Mouse (Mus musculus) activated CD4-positive, CD25-positive, alpha-beta regulatory T cell, adult 9 weeks (primary cell): Measurements from ENCODE around the gene Ptprk. TPM values are rescaled to one million over a fixed set of nuclear protein-coding genes. Genes with fewer than 3 reads are reported as not detected.

Source experiments
- polyA plus RNA-seq: library from polyadenylated mRNA; unstranded; fragments of 100-300 nt; shearing (Covaris generic); gene quantifications from one replicate; pipeline ENCODE4 v1.2.1, GENCODE M21; 2017

Ptprk gene
- polyA plus RNA-seq, result 0.20 TPM

DNA sequence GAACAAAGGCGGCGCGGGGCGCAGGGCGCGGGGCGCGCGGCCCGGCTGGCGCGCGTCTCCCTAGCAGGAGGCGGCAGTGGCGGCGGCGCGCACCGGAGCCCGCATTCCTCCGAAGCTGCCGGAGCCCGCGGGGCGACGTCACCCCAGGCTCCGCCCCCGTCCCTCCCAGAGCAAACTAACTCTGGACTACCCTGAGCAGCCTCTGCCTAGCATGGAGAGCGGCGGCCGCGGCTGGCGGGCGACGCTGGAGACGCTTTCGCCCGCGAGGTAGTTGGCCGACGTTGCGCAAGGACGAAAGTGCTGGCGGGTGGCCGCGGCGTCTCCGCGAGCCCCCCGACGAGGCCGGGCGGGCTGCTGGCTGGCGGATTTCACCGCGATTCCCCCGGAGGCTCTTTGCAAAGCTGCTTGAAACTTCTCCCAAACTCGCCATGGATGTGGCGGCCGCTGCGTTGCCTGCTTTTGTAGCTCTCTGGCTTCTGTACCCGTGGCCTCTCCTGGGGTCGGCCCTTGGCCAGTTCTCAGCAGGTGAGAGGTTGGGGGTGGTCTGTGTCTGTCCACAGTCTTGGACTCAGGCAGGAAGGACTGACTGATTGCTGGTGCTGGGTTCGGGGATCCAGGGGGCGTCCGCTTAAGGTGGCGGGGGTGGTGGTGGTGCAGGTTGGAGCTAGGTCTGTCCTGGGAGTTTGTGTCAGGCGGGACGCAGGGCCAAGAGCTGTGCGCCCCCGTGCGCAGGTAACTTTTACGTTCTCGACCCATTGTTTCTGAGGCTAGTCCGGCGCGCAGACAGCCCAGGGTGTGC lies at the start of gene Ptprk:
Gene Ptprk, plus strand, starts transcription at position 168 of the 799 bp plus-strand sequence.

